Mouse (Mus musculus): Measurements from ENCODE around the gene Gm10518.
A peak's percentile ranks its signal among the peaks of the same experiment; 100 is the strongest.

Gene Gm10518

DNA sequence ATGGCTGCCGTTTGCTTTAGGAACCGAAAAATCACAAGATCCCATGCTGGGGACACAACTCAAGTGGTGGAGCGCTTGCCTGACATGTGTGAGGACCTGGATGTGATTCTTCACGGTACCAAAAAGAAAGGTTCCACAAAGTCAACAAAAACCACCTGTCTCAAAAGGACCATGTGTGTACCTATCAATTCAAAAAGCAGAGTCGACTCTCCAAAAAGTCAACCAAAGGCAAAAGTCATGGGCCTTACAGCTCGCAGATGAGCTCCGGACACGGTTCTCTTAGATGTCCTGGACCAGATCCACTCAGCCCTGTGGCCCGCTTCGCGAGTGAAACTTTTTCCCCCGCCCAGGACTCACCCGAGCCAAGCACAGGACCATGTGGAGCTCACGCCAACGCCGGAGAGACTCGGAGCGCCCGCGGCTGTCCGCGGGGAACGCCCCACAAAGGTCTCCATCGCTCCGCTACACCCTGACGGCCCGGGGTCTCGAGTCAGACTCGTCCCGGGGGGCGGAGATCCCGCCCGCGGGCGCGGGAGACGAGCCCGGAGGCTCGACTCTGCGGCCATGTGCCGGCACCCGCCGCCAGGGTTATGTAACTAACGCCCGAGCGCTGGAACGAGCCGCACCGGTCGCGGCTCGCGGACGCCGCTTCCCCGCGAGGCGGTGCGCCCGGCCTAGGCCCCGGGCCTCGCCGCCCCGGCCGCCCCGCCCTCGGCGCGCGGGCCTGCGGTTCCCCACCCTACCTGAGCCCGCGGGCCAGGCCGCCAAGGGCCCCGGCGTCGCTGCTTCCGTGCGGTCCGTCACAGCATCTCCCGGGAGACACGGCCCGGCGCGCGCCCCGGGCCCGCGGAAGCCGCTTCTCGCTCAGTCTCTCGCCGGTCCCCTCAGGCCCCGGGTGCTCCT is at the start of gene Gm10518:
TSS of gene Gm10518 (plus strand) at position 767 of the 903 bp plus-strand sequence.
- TF ChIP-seq GATA4 (IDR thresholded peaks at IDR 0.05; ENCODE audit: insufficient replicate concordance, low read length), result no peak

DNA sequence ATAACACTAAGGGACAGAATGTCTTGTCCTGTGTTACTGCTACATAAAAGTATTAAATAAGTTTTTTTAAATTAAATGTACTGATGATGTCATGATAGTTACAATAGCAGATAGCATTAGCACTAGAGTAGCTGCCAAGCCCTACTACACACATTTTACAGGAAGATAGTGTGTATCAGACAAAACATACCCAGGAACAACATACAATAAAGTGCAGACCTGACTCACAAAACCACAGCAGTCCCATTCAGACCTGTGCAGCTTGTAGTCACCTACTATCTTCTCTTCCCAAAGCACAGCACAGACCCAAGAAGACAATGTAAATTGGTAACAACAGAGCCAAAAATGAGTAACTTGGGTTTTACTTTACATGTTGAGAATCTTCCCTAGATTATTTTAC is 46.7 kb upstream of the Gm10518 start:
- no peak for TF ChIP-seq GATA4 (IDR thresholded peaks at IDR 0.05; ENCODE audit: insufficient replicate concordance, low read length)

DNA sequence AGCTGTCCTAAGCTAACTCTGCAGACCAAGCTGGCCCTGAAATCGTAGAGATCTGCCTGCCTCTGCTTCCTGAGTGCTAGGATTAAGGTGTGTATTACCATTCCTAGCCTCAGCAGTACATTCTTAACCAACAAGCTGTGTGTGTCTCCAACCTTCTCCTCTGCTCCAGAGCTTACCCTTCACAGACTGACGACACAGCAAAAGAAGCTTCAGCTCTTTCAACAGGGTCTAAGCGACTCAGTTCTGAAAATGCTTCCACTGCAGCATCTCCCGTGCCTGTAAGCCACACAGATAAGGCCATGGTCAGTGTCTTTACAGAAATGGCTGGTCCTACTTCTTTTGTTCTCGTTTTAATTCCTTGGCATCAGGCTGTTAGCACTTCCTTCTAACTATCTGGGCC is 43.1 kb upstream of the Gm10518 start:
- TF ChIP-seq GATA4 (IDR thresholded peaks at IDR 0.05; ENCODE audit: insufficient replicate concordance, low read length), result no peak

DNA sequence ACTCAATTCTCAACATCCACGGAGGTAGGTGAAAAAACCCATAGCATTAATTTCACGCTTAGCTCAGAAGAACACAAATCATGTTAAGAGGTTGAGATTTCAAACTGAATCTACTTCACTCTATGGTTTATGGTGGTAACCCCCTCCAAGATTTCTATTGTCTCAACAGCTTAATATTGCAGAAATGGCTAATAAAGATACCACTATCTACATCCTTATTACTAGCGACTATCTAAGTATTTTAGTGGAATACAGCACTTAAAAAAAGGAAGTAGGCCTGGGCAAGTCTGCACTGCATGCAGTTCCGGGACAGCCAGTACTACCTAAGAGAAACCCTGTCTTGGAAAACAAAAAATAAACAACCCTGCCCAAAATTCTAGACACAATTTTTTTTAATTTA is 42.6 kb upstream of the Gm10518 start:
- no peak for TF ChIP-seq GATA4 (IDR thresholded peaks at IDR 0.05; ENCODE audit: insufficient replicate concordance, low read length)

DNA sequence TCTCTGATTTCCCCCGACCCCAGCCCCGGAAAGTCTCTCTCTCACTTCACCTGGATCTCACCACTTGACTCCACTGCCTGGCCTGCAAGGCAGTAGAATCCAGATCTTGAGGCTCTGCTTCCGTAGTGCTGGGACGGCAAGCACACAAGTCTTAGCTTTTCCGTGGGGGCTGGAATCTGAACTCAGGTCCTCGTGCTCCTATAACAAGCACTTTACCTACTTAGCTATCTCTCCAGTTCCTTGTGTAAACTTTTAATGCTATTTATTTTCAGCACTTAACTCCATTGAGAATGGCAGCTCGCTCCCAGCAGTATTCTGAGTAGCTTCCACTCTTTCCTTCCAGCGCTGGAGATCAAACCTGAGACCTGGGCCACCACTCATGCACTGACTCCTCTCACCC is 26.3 kb upstream of the Gm10518 start:
- no peak for TF ChIP-seq GATA4 (IDR thresholded peaks at IDR 0.05; ENCODE audit: insufficient replicate concordance, low read length)

DNA sequence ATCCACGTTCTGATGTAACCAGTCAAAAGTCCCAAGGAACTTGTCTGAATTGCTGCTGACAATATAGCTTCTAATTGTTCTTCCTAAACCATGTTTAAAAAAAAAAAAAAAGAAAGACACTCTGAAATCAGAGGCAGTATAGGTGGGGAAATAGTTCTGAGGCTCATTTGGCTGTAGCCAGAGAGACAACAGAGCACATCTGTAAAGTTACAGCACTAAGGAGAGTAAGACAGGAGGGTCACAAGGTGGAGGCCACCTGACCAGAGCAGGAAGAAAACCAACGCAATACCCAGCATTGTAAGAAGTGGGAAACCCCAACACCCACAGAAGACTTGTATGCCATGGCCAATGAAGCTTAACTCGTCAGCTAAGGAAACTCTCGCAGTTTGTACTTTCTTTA is 19.1 kb upstream of the Gm10518 start:
- TF ChIP-seq GATA4 (IDR thresholded peaks at IDR 0.05; ENCODE audit: insufficient replicate concordance, low read length), result no peak

DNA sequence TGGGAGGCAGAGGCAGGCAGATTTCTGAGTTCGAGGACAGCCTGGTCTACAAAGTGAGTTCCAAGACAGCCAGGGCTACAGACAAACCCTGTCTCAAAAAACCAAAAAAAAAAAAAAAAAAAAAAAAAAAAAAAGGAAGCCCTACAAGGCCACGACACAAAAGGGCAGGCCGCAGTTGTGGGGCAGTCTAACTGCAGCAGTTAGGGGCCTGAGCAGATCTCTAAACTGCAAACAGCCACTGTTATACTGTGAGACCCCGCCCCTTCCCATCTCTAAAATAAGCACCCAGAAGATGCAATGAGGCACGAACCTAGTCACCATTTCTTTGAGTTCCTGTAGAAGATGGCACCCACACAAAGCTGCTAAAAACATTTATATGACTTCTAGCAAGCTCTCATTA is 17.7 kb upstream of the Gm10518 start:
- no peak for TF ChIP-seq GATA4 (IDR thresholded peaks at IDR 0.05; ENCODE audit: insufficient replicate concordance, low read length)

DNA sequence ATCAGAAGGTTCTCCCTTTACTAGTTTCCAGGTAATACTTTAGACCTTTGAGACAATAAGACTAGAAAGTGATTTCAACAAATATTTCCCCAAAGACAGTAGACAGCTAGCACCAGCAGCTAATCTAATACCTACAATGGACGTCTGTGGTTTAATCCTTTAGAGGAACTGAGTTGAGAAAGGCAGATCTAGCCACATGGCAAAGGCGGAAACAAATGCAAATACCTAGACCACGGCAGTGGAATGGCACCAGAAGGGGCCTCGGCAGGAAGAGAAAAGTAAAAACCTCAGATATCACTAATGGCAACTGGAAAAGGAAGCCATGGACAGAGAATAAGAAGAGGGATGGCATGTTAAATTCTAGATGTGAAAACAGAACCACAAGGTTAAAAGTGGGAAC is 15.9 kb upstream of the Gm10518 start:
- TF ChIP-seq GATA4 (IDR thresholded peaks at IDR 0.05; ENCODE audit: insufficient replicate concordance, low read length), result no peak

DNA sequence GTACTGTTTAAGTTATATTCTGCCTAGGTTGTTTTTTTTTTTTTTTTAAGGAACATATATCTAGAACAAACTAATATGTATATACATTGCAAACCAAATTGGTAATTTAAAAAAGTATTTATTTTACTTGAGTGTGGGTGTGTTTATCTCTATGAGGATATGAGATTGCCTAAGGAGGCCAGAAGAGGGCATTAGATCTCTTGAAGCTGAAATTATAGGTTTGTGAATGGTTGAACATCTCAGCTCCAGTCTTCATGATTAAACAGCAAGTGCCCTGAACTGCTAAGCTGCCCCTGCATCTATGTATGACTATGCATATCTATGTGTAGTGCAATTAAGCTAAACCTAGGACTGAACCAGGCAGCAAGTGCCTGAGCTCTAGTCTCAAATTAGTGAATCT is 4.4 kb upstream of the Gm10518 start:
- no peak for TF ChIP-seq GATA4 (IDR thresholded peaks at IDR 0.05; ENCODE audit: insufficient replicate concordance, low read length)

DNA sequence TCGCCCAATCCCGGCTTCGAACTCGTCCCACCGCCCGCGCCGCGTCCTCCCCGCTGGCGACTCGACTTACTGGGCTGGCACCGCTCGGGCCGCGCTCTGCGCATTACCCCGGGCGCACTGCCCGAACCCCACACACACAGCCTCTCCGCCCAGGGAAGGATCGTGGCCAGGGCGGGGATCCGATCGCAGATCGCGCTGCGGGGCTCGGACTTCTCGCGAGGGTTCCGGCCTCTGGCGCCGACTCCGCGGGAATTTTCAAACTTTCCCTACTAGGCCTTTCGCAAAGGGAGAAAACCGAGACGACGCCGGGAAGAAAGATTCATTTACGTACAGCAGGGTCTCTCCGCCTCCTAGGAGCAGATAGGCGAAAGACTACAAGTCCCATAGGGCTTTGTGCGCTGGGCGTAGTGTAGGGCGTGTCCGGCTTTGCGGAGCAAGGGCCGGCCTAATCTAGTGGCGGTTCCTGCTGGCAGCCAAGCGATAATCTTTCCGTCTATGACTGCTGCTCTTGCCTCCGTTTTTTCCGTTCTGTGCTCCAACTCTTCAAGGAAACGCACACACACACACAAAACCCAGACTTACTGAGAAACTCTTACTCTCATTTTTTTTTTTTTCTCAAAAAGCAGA is 450 bp downstream of the Gm10518 start, which contains the start of gene Ahctf1:
TSS of gene Ahctf1 (minus strand) at position 168 of the 627 bp plus-strand sequence.
- TF ChIP-seq GATA4 (IDR thresholded peaks at IDR 0.05; ENCODE audit: insufficient replicate concordance, low read length), result peak; percentile 96

DNA sequence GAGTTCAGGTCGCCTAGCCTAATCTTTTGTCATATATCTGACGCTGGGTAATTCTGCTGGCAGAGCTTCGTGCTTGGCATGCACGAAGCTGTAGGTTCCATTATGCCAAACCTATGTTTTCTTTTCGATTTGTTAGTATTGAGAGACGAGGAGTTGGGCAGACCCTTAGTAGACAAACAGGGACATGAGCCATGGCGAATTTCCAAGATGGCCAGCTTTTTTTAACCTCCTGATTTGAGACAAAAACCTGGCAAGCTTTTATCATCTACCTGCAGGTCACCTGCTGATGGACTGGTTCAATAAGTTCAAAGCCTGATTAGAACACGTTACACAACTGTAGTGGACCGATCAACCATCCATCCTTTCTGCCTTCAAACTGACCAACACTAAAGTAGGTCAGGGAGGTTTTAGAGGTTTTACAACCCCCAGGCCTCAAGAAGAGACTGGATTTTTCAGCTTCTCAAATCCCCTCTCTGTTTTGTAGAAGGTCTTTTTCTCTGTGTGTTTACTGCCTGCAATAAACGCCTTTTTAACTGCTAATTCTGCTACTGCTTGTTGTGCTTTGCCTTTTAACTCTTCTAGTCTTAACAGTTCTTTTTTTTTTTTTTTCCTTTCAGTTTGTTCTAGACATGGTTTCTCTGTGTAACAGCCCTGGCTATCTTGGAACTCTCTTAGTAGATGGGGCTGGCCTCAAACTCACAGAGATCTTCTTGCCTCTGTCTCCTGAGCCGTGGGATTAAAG is 1.1 kb downstream of the Gm10518 start:
- peak; percentile 69; the same call in 1 of the 2 replicates for TF ChIP-seq GATA4 (IDR thresholded peaks at IDR 0.05; ENCODE audit: insufficient replicate concordance, low read length)

DNA sequence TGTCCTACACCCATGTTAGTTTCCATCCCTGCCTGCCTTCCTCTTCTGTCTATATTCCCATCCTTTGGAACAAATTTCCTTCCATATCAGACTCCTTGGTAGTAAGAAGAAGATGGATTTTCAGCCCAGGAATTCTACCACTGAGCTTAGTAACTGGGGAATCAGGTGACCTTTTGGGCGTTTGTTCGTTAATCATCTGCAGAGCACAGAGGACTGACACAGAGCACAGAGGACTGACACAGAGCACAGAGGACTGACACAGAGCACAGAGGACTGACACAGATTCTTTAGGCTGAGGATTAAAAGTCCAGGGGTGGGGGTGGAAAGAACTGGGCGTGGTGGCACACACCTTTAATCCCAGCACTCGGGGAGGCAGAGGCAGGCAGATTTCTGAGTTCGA is 2.6 kb downstream of the Gm10518 start:
- no peak for TF ChIP-seq GATA4 (IDR thresholded peaks at IDR 0.05; ENCODE audit: insufficient replicate concordance, low read length)

DNA sequence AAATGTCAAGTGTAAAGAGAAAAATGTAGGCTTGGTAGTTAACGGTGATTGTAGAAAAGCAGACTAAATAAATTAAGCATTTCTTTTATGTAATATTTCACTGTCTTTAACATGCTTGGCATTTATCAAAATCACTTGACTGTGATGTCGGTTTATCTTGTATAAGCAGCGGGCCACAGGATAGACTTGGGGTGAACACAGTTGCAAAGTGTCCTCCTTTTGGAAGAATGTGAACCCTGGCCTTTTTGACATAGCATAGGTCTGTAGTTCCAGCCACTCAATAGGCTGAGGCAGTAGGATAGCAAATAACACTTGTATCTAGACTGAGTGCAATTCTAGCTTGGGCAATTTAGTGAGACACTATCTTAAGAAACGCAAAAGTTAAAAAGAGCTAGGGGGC is 4.3 kb downstream of the Gm10518 start:
- TF ChIP-seq GATA4 (IDR thresholded peaks at IDR 0.05; ENCODE audit: insufficient replicate concordance, low read length), result no peak

DNA sequence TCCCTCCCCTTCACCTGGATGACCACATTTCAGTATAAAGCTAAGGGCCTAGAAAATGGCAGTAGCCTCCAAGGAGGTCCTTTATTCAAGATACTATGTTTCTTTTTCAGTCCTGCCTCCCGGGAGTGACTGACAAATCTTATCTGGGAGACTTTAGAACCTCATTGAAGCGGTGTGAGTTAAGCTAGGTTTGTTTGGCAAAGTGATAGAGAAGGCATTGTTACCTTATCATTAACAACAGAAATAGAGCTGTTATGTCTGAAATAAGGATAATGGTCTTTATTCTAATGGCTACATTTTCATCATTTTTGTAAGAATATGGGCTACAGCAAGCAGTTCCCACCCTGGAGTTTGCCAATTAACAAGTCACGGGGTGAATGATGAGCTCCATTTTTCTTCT is 5.1 kb downstream of the Gm10518 start:
- no peak for TF ChIP-seq GATA4 (IDR thresholded peaks at IDR 0.05; ENCODE audit: insufficient replicate concordance, low read length)

DNA sequence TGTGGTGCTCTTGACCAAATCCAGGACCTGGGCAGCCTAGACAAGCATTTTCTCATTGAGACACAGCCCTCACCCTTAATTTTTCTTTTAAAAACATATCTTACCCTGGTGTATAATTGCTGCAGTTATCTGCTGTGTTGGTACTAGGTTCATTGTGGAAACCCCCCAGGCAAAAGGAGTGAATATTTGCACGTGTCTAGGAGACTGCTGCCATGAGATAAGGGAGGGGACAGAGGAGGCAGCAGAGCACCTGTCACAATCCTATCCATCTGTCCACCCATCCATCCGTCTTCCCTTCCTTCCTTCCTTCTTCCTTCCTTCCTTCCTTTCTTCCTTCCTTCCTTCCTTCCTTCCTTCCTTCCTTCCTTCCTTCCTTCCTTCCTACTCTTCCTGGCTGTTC is 10.2 kb downstream of the Gm10518 start:
- TF ChIP-seq GATA4 (IDR thresholded peaks at IDR 0.05; ENCODE audit: insufficient replicate concordance, low read length), result no peak

DNA sequence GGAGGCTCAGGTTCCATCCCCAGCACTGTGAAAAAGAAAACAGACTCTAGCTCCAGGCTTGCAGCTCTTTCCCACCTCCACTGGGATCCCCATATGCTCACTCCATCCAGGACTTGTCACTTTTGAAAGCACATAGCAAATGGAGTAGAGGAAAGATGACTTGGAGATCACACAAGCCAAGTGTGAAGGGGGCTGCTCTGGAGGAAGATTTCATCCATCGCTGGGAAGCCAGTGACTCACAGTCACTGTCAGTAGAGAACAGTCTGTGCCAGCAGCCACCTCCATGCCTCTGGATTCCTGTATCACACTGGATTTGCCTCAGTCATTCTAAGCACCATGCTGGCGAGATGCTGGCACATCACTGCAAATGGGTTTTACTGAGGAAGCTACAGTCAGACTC is 11.4 kb downstream of the Gm10518 start:
- TF ChIP-seq GATA4 (IDR thresholded peaks at IDR 0.05; ENCODE audit: insufficient replicate concordance, low read length), result no peak
